Mouse (Mus musculus): ENCODE measurements around the gene Nfatc4.

Nfatc4 gene

DNA sequence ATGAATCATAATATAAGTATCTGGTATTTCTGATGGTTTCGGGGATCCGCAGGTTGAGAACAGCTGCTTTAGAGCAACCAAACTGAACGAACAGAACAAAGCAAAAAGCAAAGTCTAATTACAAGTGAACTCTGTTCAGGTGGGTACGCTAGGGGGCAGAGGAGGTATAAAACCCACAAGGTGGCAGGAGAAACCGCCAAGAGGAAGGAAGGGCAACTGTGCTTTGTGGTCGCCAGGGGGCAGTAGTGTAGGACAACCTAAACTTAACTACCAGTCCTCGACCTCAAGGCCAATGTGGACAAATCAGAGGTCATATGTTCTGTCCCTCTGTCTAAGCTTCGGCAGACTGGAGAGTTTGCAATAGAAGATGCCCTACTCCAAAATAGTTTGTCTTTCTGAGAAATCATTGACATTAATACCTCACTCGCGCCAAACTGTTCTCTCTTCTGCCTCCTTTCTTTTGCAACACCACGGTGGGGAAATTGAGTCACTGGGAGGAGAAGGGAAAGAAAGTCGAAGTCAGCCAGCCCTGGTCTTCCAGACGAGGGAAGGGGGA is 431 bp upstream of the Nfatc4 start:
- peak; percentile 74 to 80 for DNase-seq (ENCODE audit: low spot score in 2 of 2)

DNA sequence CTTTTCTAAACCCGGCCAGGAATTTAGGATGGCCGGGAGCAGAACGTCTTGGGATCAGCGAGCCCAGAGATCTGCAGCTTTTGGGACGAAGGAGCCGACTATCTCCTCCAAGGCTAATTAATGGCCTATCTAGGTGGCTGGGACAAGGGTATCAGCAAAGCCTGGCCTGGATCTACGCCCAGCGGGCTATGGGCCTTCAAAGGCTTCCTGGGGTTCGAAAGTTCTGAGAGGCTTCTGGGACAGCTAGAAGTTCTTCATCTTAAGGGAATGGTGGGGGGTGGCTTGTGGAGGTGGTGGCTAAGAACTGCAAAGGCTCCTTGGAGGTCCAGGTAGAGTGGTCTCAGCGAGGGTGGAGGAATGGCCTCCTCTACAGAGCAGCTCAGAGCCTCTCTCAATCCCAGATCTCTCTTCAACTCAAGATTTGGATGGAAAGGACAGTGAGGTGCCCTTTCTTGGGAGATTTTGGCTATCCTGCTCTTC is 1.1 kb downstream of the Nfatc4 start:
- no peak for DNase-seq (ENCODE audit: low spot score in 2 of 2)

DNA sequence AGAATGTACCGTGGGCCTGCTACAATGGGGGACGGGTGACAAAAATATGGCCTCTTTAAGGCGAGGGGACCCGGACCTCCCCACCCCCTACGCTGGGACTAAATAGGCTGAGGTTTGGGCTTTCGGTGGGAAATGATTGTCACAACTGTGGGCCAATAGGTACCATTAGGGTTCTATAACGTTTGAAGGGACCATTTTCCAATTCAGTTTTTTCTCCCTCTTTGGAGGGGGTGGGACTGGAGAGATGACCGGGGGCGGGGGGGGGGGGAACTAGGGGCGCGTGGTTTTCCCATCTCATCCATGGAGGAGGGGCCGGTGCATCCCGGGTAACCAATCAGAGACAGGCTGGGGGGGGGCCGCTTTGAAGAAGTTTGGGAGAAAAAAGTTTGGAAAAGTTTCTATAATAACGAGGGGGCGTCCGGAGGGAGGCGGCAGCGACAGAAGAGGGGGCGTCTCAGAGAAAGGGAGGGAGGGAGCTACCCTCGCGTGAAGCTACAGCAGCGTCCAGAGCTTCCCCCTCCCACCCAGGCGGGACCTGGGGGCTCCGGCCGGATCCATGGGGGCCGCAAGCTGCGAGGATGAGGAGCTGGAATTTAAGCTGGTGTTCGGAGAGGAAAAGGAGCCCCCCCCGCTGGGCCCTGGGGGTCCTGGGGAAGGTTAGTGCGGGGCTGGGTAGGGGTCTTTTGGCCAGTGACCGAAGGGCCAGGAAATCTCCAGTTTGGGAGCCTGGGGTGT is 1.7 kb downstream of the Nfatc4 start:
- DNase-seq (ENCODE audit: low spot score in 2 of 2) = no peak

DNA sequence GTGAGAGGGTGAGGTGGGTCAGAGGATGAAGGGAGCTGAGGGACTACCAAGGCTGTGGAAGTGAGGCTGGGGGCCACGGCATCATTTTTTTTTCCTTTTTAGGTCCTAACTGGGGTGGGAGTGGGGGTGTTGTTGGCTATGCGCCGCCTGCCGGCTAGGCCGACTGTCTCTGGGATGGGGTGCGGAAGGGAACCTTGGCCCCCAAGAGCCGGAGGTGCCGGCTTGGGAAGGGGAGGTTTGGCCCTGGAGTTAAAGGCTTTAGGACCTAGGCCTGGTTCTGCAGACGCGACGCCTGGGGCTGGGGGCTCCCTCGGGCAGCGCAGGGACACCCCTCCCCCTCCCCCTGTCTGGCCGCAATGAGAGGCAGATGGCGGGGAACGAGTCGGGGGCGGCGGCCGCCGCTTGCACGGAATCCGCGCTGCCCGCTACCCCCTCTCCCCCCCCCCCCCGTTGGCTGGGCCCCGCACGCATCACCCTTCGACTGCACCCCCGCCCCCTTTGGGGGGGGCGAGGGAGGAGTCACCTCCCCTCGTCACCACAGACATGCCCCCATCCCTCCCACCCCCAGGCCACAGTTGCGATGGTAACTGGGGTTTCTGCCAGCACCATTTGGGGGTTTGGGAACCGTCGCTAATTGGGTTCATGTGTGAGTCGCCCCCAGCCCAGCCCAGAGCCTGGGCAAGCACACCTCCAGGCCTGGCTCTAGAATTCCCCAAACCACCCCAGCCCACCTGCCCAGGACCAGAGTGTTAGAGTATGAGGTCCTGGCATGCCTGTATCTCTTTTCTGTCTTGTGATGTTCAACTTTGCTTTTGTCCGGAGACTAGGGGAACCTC is 2.5 kb downstream of the Nfatc4 start:
- no peak for DNase-seq (ENCODE audit: low spot score in 2 of 2)

DNA sequence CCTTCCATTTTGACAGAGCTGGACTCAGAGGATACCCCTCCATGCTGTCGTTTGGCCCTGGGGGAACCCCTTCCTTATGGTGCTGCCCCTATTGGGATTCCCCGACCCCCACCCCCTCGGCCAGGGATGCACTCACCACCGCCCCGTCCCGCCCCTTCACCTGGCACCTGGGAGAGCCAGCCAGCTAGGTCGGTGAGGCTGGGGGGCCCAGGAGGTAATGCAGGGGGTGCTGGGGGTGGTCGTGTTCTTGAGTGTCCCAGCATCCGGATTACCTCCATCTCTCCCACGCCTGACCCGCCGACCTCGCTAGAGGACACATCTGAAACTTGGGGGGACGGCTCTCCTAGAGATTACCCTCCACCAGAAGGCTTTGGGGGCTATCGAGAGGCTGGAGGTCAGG is 3.2 kb downstream of the Nfatc4 start:
- DNase-seq (ENCODE audit: low spot score in 2 of 2) = no peak

DNA sequence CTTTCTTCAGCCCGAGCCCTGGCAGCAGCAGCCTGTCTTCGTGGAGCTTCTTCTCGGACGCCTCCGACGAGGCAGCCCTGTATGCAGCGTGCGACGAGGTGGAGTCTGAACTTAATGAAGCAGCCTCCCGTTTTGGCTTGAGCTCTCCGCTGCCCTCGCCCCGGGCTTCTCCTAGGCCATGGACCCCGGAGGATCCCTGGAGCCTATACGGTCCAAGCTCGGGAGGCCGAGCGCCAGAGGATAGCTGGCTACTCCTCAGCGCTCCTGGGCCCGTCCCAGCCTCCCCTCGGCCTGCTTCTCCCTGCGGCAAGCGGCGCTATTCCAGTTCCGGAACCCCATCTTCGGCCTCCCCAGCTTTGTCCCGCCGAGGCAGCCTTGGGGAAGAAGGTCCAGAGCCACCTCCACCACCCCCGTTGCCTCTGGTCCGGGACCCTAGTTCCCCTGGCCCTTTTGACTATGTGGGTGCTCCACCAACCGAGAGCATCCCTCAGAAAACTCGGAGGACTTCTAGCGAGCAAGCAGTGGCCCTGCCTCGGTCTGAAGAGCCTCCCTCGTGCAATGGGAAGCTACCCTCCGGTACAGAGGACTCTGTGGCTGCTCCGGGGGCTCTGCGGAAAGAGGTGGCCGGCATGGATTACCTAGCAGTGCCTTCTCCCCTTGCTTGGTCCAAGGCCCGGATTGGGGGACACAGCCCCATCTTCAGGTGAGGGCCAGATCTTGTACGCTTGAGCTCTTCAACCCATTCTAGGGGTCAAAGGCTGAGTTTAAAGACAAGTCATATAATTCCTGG is 3.8 kb downstream of the Nfatc4 start:
- DNase-seq (ENCODE audit: low spot score in 2 of 2) = no peak

DNA sequence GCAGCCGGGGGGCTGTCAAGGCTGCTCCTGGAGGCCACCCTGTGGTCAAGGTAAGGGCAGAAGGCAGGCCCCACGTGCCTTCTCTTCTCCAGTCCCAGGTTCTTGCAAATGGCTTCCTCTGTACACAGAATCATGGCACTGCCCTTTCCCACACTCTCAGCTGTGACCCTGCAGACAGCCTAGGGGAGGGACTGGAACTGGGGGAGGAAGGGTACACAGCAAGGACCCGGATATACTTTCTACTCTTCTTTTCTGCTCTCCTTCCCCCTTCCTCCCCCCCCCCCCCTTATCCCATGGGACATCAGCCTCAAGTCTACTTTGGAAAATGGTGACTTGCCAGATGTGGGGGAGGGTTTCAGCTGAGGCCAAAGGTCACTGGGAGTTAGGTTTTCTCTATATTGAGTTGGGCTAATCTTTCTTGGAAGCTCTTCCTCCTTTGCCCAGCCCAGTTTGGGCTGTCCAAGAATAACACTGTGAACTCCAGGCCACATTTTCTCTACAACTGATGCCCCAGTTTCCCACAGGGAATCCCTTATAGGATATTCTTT is 5.8 kb downstream of the Nfatc4 start:
- DNase-seq (ENCODE audit: low spot score in 2 of 2) = no peak

DNA sequence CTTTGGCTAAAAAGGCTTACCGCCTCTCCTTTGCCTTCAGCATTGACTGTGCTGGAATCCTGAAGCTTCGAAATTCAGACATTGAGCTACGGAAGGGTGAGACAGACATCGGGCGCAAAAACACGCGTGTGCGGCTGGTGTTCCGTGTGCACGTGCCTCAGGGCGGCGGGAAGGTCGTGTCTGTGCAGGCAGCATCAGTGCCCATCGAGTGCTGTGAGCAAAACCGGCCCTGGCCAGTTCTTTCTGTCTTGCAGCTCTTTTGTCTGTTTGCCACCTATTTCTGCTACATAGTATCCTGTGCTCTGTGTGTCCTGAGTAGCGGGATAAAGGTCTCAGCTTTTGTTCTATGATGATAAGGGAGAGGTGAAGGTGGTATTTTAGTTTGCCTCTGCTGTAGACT is 6.9 kb downstream of the Nfatc4 start:
- no peak for DNase-seq (ENCODE audit: low spot score in 2 of 2)

DNA sequence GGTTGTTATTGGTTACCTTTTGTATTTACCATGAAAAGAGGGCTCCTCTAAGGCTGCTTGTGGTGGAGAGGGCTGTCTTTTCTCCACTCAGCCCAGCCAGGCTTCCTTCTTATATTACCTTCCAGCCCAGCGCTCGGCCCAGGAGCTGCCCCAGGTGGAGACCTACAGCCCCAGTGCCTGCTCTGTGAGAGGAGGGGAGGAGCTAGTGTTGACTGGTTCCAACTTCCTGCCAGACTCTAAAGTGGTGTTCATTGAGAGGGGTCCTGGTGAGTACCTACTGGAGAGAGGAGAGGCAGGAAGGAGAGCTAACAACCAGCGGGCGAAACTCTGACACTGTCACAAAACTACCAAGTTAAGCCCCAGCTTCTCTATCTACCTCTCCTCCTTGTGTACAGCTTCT is 7.4 kb downstream of the Nfatc4 start:
- DNase-seq (ENCODE audit: low spot score in 2 of 2) = no peak

DNA sequence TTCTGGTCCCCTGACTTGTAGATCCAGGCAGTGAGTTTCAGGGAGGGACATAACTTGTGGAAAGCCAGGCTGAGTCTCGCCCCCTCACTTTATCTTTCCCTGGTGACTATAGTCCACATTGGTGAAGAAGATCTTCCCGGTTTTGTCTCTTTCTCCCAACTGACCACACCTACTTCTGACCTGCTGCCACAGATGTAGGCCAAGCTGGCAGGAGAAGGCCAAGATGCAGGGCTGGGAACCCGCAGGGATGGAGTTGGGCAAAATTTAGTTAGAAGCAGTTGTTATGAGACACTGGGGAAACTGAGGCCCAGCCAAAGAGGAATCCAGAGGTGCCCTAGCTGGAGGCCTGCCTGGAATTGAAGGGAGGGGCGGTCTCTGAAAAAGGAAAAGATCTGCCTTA is 10.2 kb downstream of the Nfatc4 start:
- no peak for DNase-seq (ENCODE audit: low spot score in 2 of 2)

DNA sequence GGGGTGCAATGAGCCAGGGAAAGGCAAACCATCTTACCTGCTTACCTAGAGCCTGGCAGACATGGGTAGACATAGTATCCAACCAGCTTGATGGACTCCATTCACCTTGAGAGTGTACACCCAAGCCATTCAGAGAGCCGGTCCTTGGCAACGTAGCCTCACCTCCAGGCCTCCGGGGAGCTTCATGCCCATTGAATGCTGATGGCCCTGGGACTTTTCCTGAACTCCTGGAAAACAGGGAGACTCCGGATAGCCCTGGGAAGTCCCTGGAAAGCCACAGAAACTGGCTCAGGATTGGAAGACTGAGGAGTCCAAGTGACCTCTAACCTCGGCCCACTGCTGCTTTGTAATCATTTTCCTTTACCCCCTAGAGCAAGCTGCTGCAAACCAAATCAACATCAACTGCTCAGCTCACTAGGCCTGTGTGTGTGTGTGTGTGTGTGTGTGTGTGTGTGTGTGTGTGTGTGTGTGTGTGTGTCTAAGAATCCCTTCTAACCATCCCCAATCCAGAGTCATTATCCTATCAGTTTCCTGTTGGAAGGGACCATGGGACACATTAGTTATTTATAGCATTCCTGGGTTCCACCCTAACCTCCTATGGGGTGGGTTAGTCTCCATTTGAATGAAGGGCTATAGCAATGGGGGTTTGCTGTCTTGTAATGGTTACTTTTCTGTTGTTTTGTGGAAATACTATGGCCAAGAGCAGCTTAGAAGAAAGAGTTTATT is 12.0 kb downstream of the Nfatc4 start:
- DNase-seq (ENCODE audit: low spot score in 2 of 2) = no peak

DNA sequence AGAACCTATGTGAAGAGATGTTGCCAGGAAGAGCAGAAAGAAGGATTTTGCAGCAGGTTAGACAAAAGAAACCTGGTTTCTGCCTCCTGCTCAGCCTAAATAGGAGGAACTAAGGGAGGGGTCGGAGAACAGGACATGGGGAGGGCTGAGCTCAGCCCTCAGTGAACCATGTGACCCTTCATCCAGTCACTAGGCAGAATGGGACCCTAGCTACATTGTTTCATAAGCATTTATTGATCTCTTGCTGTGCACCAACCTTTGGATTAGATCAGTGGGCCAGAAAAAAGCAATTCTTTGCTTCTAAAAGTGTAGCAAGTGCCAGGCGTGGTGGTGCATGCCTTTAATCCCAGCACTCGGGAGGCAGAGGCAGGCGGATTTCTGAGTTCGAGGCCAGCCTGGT is 15.4 kb downstream of the Nfatc4 start:
- no peak for DNase-seq (ENCODE audit: low spot score in 2 of 2)

DNA sequence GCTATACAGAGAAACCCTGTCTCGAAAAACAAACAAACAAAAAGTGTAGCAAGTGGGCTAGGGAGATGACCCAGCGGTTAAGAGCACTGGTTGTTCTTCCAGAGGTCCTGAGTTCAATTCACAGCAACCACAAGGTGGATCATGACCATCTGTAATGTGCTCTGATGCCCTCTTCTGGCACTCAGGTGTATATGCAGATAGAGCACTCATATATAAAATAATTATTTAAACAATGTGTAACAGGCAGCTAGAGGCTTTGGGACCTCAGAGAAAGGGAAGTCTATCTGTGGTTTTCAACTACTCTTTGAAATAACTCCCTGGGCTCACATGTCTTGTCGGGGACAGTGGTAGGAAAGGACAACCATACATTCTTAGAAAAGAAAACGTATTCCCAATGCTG is 15.8 kb downstream of the Nfatc4 start:
- no peak for DNase-seq (ENCODE audit: low spot score in 2 of 2)

DNA sequence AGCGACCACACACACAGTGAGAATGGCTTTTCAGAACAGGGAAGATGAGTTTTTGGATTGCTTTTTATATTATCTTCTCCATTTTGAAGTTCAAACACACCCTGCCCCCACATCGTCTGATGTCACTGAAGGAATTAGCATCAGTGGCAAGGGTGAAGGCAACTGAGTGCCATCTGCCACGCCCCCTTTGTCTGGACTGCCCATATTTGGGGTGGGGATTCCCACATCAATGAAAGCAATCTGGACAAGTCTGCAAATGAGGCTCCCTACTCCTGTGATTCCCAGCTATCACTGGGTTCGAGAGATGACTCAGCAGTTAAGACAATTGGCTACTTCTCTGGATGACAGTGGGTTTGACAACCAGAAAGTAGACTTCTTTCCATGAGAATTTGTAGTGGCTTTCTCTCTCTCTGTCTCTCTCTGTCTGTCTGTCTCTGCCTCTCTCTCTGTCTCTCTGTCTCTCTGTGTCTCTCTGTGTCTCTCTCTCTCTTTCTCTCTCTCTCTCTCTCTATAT is 18.0 kb downstream of the Nfatc4 start:
- DNase-seq (ENCODE audit: low spot score in 2 of 2) = no peak

DNA sequence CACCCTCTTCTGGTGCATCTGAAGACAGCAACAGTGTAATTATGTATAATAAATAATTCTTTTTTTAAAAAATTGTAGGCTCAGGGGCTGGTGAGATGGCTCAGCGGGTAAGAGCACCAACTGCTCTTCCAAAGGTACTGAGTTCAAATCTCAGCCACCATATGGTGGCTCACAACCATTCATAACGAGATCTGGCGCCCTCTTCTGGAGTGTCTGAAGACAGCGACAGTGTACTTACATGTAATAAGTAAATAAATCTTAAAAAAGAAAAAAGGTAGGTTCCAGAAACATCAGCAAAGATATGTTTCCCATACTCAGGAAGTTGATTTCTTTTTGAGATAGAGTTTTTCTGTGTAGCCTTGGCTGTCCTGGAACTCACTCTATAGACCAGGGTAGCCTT is 19.9 kb downstream of the Nfatc4 start:
- DNase-seq (ENCODE audit: low spot score in 2 of 2) = no peak

DNA sequence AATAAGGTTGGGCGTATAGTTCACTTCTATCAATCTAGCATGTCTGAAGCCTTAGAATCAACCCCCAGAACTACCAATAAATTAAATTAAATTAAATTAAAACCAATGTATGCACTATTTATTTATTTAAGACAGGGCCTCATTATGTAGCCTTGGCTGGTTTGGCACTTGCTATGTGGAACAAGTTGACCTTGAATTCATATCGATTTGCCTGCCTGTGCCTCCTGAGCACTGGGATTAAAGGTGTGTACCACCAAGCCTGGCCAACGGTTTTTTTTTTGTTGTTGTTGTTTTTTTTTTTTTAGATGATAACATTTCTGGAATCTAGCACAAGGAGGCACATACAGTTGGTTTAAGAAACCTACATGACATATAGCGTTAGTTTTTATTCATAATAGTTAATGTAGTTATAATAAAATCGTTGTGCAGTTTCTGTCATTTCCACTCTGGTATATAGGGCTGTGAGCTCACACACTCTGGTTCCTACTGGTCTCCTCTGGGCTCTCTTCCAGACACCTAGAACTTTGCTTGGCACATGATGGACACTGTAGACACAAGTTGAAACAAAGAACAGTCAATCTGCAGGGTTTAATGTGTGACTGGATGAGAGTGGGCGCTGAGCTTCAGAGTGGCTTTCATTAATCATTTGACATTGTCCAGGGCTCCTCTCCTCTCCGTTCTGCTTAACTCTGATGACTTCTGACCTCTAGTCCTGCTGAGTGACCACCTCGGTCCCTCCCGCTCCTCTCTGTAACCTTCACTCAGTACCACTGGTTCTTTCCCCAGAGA is 22.8 kb downstream of the Nfatc4 start:
- DNase-seq (ENCODE audit: low spot score in 2 of 2) = no peak

DNA sequence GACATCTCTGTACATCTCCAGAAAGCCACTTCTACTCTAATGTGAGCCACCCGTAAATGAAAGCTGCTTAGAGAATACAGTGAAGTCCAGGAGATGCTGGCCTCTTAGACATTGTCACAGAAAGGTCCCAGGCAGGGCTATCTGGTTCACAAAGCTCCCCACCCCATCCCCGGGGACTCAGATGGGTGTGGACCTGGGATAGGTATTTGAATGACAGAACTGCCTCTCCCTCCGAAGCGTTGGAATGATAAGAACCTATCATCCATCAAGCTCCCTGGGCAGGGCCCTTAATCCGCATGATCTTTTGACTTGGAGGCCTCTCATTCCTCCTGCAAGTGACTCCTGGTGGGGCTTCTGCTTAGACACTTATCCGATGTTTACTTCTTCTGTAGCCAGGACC is 27.9 kb downstream of the Nfatc4 start:
- no peak for DNase-seq (ENCODE audit: low spot score in 2 of 2)

DNA sequence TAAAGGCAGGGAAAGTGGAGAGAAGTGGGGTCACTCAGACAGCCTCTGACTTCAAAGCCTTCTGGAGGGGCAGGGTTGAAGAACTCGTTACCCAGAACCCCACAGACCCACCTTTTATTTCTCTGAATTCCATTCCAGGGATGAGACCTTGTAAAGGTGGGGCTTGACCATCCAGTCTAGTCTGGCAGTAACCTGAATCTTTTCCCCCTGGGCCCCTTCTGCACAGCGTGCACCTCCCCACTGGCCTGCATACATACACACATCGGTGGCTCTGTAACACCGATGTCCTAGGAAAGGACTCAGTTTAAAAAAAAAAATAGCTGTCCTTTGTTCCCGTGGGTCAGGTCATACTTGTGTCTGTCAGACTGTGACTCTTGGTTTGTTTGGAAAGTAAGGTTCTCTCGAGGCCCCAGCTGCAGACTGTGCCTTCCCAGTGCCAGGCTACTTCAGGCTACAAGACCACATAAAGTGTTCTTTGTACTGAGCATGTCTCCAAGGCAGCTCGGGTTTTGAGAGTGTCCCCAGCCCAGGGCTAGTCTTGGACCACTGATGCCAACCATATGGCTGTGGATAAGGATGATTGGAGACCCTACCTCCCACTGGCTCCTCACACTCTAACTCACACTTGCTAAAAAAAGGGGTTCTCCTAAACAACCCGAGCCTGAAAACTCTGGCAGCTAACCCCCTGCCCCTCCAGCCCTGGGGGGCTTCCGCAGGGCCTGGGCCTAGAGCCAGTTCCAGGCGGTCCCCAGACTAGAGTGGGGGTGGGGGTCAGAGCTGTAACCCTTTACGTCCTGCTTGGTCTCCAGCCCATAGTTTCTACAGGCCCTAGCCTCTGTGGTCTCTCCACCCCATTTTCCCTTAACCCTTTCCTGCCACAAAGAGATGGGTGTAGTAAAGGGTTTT is 30.0 kb downstream of the Nfatc4 start:
- no peak for DNase-seq (ENCODE audit: low spot score in 2 of 2)
